Mouse (Mus musculus) CD4-positive helper T cell, adult 2 months (primary cell): ENCODE measurements at regions not wholly inside any gene's neighbourhood (a gene's known extent, or its start where the extent isn't known, plus 50 kb on each side); places are given as distances from the start of the nearest gene placed in this dataset.

Experiments used
- DNase-seq: peaks from one replicate; pipeline ENCODE4 v3.0.0-alpha.2; 2012; ENCODE audit warnings: low read depth, missing footprints, low spot score

GRCm38 (mm10) chr5:100246709-100247108 is 87.1 kb upstream of the Tmem150c start:
- DNase-seq = no peak

- DNase-seq = no peak
Measured at GRCm38 (mm10) chr5:100244811-100245210, 85.2 kb upstream of the Tmem150c start.

GRCm38 (mm10) chr5:100240876-100241275 is 81.3 kb upstream of the Tmem150c start:
- peak; percentile 18 for DNase-seq

GRCm38 (mm10) chr5:100239632-100240031 is 80.0 kb upstream of the Tmem150c start:
- no peak for DNase-seq

GRCm38 (mm10) chr5:100238287-100239036 is 78.9 kb upstream of the Tmem150c start:
- DNase-seq = no peak

GRCm38 (mm10) chr5:100237674-100238278 is 78.2 kb upstream of the Tmem150c start:
- no peak for DNase-seq

- DNase-seq = no peak
Measured at GRCm38 (mm10) chr5:100236277-100236676, 76.7 kb upstream of the Tmem150c start.

- no peak for DNase-seq
Measured at GRCm38 (mm10) chr5:100232076-100232475, 72.5 kb upstream of the Tmem150c start.

- no peak for DNase-seq
Measured at GRCm38 (mm10) chr5:100231574-100231973, 72.0 kb upstream of the Tmem150c start.

- no peak for DNase-seq
Measured at GRCm38 (mm10) chr5:100230038-100230437, 70.4 kb upstream of the Tmem150c start.

- DNase-seq = no peak
Measured at GRCm38 (mm10) chr5:100227888-100228287, 68.3 kb upstream of the Tmem150c start.

GRCm38 (mm10) chr5:100226571-100227235 is 67.1 kb upstream of the Tmem150c start:
- DNase-seq = no peak

- no peak for DNase-seq
Measured at GRCm38 (mm10) chr5:100225491-100225890, 65.9 kb upstream of the Tmem150c start.

- no peak for DNase-seq
Measured at GRCm38 (mm10) chr5:100224773-100225363, 65.3 kb upstream of the Tmem150c start.

GRCm38 (mm10) chr5:100221005-100221583 is 61.5 kb upstream of the Tmem150c start:
- no peak for DNase-seq

GRCm38 (mm10) chr5:100220320-100220719 is 60.7 kb upstream of the Tmem150c start:
- no peak for DNase-seq

- no peak for DNase-seq
Measured at GRCm38 (mm10) chr5:100218256-100218851, 58.7 kb upstream of the Tmem150c start.

- peak; percentile 17 for DNase-seq
Measured at GRCm38 (mm10) chr5:100217178-100218035, 57.8 kb upstream of the Tmem150c start.

- no peak for DNase-seq
Measured at GRCm38 (mm10) chr5:100213901-100214300, 54.3 kb upstream of the Tmem150c start.

- no peak for DNase-seq
Measured at GRCm38 (mm10) chr5:100210708-100211107, 51.1 kb upstream of the Tmem150c start.
